Mouse (Mus musculus): ENCODE data around the gene Rtkn2.

DNA sequence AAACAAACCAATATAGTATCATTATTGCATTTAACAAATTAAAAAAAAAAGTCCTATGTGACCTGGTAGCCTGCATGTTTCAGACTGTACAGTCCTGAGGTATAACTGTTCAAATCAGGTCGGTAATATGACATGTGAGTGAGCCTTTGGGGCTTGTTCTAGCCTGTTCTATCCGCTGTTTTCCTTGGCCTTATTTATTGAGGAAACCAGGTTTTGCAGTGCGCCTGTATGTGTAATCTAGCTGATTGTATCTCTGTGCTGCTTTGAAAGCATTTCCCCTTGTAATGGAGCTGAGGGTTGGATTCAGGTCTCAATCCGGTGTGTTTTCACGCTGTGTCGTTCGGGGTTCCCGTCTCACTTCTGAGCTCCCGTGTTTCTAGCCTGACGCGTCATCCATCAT, 27.1 kb downstream of the Rtkn2 start:
- TF ChIP-seq GATA1 (IDR thresholded peaks at IDR 0.05; ENCODE audit: low read length) (no peak), TAL1 (IDR thresholded peaks at IDR 0.05; ENCODE audit: low read length) (no peak)

Data from erythroblast, embryonic 14.5 days (primary cell).